Mouse (Mus musculus): ENCODE measurements around the gene Nfs1. TPM values are rescaled to one million over a fixed set of nuclear protein-coding genes. Genes with fewer than 3 reads are reported as not detected.
A peak's percentile ranks its signal among the peaks of the same experiment; 100 is the strongest.
"Not testable (repeated sequence)": the region's sequence is repeated elsewhere in the genome, so short reads cannot be mapped to it uniquely, and the experiment has no call there.

The Nfs1 gene
- total and polyA plus RNA-seq, 3 experiments: 64.5 to 83.9 TPM; not detected in 1

GRCm38 (mm10) chr2:156123731-156124130 lies 20.3 kb downstream of the Nfs1 start:
- Histone ChIP-seq H3K27me3 (ENCODE audit: control insufficient read depth in 1 of 2, insufficient read depth in 2 of 2, low read length in 2 of 2) (no peaks in the 10 kb centered on the region), H3K79me2 (ENCODE audit: control insufficient read depth, insufficient read depth, low read length, poor library complexity) (no peaks in the 10 kb centered on the region), H3K9me3 (replicated peaks; ENCODE audit: insufficient read depth, low read length) (no peaks in the 10 kb centered on the region), H3K4me1 (ENCODE audit: control insufficient read depth in 1 of 2, insufficient read depth in 2 of 2, low read length in 2 of 2) (no peaks in the 10 kb centered on the region), H3K27ac (ENCODE audit: control insufficient read depth, low read depth, low read length) (no peak overlapping the region), H3K4me3 (ENCODE audit: control insufficient read depth in 1 of 2, insufficient read depth in 1 of 2, low read depth in 2 of 2, low read length in 2 of 2) (no peak overlapping the region), H3K36me3 (ENCODE audit: control insufficient read depth in 1 of 2, insufficient read depth in 2 of 2, low read length in 2 of 2) (peaks cover 0 to 2% of the 10 kb centered on the region in 2 experiments; a peak in 2 of 4 replicates), H3K9ac (ENCODE audit: control insufficient read depth, low read depth, low read length, poor library complexity, severe bottlenecking) (no peak overlapping the region)
- DNase-seq (ENCODE audit: low read depth, low spot score): no peak
- TF ChIP-seq ETS1 (IDR thresholded peaks at IDR 0.05; ENCODE audit: low read depth, low read length) (no peak), TBP (IDR thresholded peaks at IDR 0.05; ENCODE audit: low read depth, low read length) (no peak), E2F4 (IDR thresholded peaks at IDR 0.05; ENCODE audit: borderline replicate concordance, low read depth, low read length) (no peak), NELFE (IDR thresholded peaks at IDR 0.05; ENCODE audit: low read depth, low read length) (no peak), TAL1 (IDR thresholded peaks at IDR 0.05; ENCODE audit: low read length) (no peak), MYB (IDR thresholded peaks at IDR 0.05; ENCODE audit: low read depth, low read length) (no peak), MYC (IDR thresholded peaks at IDR 0.05; ENCODE audit: low read depth, low read length) (no peak), HCFC1 (IDR thresholded peaks at IDR 0.05; ENCODE audit: low read depth, low read length) (no peak), GABPA (IDR thresholded peaks at IDR 0.05; ENCODE audit: low read depth, low read length) (no peak), RCOR1 (IDR thresholded peaks at IDR 0.05; ENCODE audit: low read depth, low read length) (no peak), KAT2A (conservative IDR thresholded peaks at IDR 0.05; ENCODE audit: low read depth, low read length) (no peak), GATA1 (IDR thresholded peaks at IDR 0.05; ENCODE audit: low read depth, low read length) (no peak), ZC3H11A (IDR thresholded peaks at IDR 0.05; ENCODE audit: low read depth, low read length) (no peak), SIN3A (IDR thresholded peaks at IDR 0.05; ENCODE audit: low read length) (no peak)

- no peaks in the 10 kb centered on the region for H3K79me2 ChIP-seq (ENCODE audit: control insufficient read depth, insufficient read depth, low read length, poor library complexity)
- H3K4me1 ChIP-seq (ENCODE audit: control insufficient read depth in 1 of 2, insufficient read depth in 2 of 2, low read length in 2 of 2): no peaks in the 10 kb centered on the region
- TF ChIP-seq ZC3H11A (IDR thresholded peaks at IDR 0.05; ENCODE audit: low read depth, low read length) (no peak), RAD21 (IDR thresholded peaks at IDR 0.05; ENCODE audit: low read depth, low read length) (no peak), CTCF (IDR thresholded peaks at IDR 0.05 in 2 of 3, conservative IDR thresholded peaks at IDR 0.05 in 1 of 3; ENCODE audit: control insufficient read depth in 1 of 3, insufficient read depth in 1 of 3, low read depth in 2 of 3, low read length in 3 of 3, poor library complexity in 1 of 3, severe bottlenecking in 1 of 3) (no peak)
- no peak overlapping the region for H3K9ac ChIP-seq (ENCODE audit: control insufficient read depth, low read depth, low read length, poor library complexity, severe bottlenecking)
- no peak for DNase-seq (ENCODE audit: low read depth, low spot score)
- no peaks in the 10 kb centered on the region for H3K27me3 ChIP-seq (ENCODE audit: control insufficient read depth in 1 of 2, insufficient read depth in 2 of 2, low read length in 2 of 2)
- no peaks in the 10 kb centered on the region for H3K9me3 ChIP-seq (replicated peaks; ENCODE audit: insufficient read depth, low read length)
- no peaks in the 10 kb centered on the region for H3K36me3 ChIP-seq (ENCODE audit: control insufficient read depth in 1 of 2, insufficient read depth in 2 of 2, low read length in 2 of 2)
- no peak overlapping the region for H3K4me3 ChIP-seq (ENCODE audit: control insufficient read depth in 1 of 2, insufficient read depth in 1 of 2, low read depth in 2 of 2, low read length in 2 of 2)
- H3K27ac ChIP-seq (ENCODE audit: control insufficient read depth, low read depth, low read length): no peak overlapping the region
These were observed 24.4 kb downstream of the Nfs1 start for GRCm38 (mm10) chr2:156119566-156119965.

- TF ChIP-seq ZNF384 (IDR thresholded peaks at IDR 0.05; ENCODE audit: low read depth, low read length) (peak; percentile 75), POLR2A (IDR thresholded peaks at IDR 0.05; ENCODE audit: control insufficient read depth in 1 of 2, insufficient read depth in 1 of 2, low read depth in 1 of 2, low read length in 2 of 2, poor library complexity in 1 of 2) (0 out of 4 replicates have a peak, but pooled peaks of 1 of the 2 experiments have one; percentile 47), NELFE (IDR thresholded peaks at IDR 0.05; ENCODE audit: low read depth, low read length) (0 out of 2 replicates have a peak, but pooled peaks have one; percentile 10)
- peak overlapping the region; percentile 41 for H3K27ac ChIP-seq (ENCODE audit: control insufficient read depth, low read depth, low read length)
These were observed 31.9 kb downstream of the Nfs1 start for GRCm38 (mm10) chr2:156112080-156112423.

More at GRCm38 (mm10) chr2:156112080-156112423, 31.9 kb downstream of the Nfs1 start:
- Histone ChIP-seq H3K4me1 (ENCODE audit: control insufficient read depth in 1 of 2, insufficient read depth in 2 of 2, low read length in 2 of 2) (peaks cover 9 to 16% of the 10 kb centered on the region in 2 experiments), H3K9ac (ENCODE audit: control insufficient read depth, low read depth, low read length, poor library complexity, severe bottlenecking) (peak overlapping the region; percentile 61), H3K4me3 (ENCODE audit: control insufficient read depth in 1 of 2, insufficient read depth in 1 of 2, low read depth in 2 of 2, low read length in 2 of 2) (peak overlapping the region; percentile 66 to 95), H3K79me2 (ENCODE audit: control insufficient read depth, insufficient read depth, low read length, poor library complexity) (peaks cover 43% of the 10 kb centered on the region), H3K36me3 (ENCODE audit: control insufficient read depth in 1 of 2, insufficient read depth in 2 of 2, low read length in 2 of 2) (peaks cover 3 to 28% of the 10 kb centered on the region in 2 experiments; a peak in 3 of 4 replicates)
- not testable (repeated sequence) for DNase-seq (ENCODE audit: low read depth, low spot score); H3K27me3 ChIP-seq (ENCODE audit: control insufficient read depth in 1 of 2, insufficient read depth in 2 of 2, low read length in 2 of 2); H3K9me3 ChIP-seq (replicated peaks; ENCODE audit: insufficient read depth, low read length)

Measured in MEL (cell line).